In the genomic region with DNA sequence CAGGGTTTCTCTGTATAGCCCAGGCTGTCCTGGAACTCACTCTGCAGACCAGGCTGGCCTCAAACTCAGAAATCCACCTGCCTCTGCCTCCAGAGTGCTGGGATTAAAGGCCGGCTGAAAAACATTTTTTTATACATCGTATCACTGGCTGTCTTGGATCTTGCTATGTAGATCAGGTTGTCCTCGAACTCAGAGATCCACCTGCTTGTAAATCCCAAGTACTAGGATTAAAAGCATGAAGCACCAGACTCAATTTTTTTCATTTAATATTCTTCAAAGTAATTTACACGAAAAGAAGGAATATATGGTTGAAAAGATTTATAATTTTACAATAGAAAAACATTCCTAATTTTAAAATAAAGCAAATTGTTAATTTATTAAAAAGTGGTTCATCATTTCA, we compare ENCODE assay signal across 8 mouse cellular contexts. TPM values are rescaled to one million over a fixed set of nuclear protein-coding genes. Genes with fewer than 3 reads are reported as not detected.
A peak's percentile ranks its signal among the peaks of the same experiment; 100 is the strongest.
DNase-seq lines count a peak whose midpoint lies in the region; ATAC-seq and TF ChIP-seq lines count a peak whose summit lies in the region.

No protein-coding gene starts in this region.

- peak overlapping the region; percentile 92 for H3K4me2 ChIP-seq in heart, embryonic 14.5 days (ENCODE audit: low read length)
- peak overlapping the region; percentile 94 for H3K4me2 ChIP-seq in hindbrain, embryonic 13.5 days
- peak overlapping the region; percentile 95 for H3K4me2 ChIP-seq in liver, postnatal 0 days (ENCODE audit: low read depth, low read length)

- H3K9ac ChIP-seq in heart, embryonic 14.5 days (ENCODE audit: low read length) = peak overlapping the region; percentile 90; the same call in 1 of the 2 replicates
- H3K9ac ChIP-seq in hindbrain, embryonic 13.5 days = no peak overlapping the region; the same call in 1 of the 2 replicates
- H3K9ac ChIP-seq in liver, postnatal 0 days (replicated peaks) = no peak overlapping the region

- no peak for TF ChIP-seq EP300 in liver, postnatal 0 days (IDR thresholded peaks at IDR 0.05; ENCODE audit: low read depth)

- H3K27me3 ChIP-seq in heart, embryonic 14.5 days (ENCODE audit: control insufficient read depth, insufficient read depth, low read length) = no peaks in the 10 kb centered on the region
- no peaks in the 10 kb centered on the region for H3K27me3 ChIP-seq in hindbrain, embryonic 13.5 days
- H3K27me3 ChIP-seq in liver, postnatal 0 days (ENCODE audit: insufficient read depth, low read length) = no peaks in the 10 kb centered on the region

- peak overlapping the region in 1 of 2 experiments; percentile 82; a peak in 1 of 4 replicates for H3K4me3 ChIP-seq in heart, embryonic 14.5 days (ENCODE audit: control insufficient read depth in 1 of 2, insufficient read depth in 1 of 2, low read depth in 1 of 2, low read length in 2 of 2)
- H3K4me3 ChIP-seq in bone marrow macrophage, adult 2 months (ENCODE audit: insufficient read depth, low read length) = peak overlapping the region; percentile 41; the same call in 1 of the 2 replicates
- peak overlapping the region; percentile 72; the same call in 1 of the 2 replicates for H3K4me3 ChIP-seq in hindbrain, embryonic 13.5 days
- H3K4me3 ChIP-seq in liver, postnatal 0 days (ENCODE audit: low read depth, low read length) = peak overlapping the region; percentile 77

- TF ChIP-seq POLR2A in bone marrow macrophage, adult 2 months (IDR thresholded peaks at IDR 0.05; ENCODE audit: borderline replicate concordance, low read depth, low read length) = no peak

- H3K27ac ChIP-seq in heart, embryonic 14.5 days (replicated peaks in 1 of 2; ENCODE audit: control insufficient read depth in 1 of 2, insufficient read depth in 1 of 2, low read depth in 2 of 2, low read length in 2 of 2) = no peak overlapping the region
- peak overlapping the region; percentile 52; the same call in 1 of the 2 replicates for H3K27ac ChIP-seq in bone marrow macrophage, adult 2 months (ENCODE audit: insufficient read depth, low read depth, low read length)
- H3K27ac ChIP-seq in hindbrain, embryonic 13.5 days = peak overlapping the region; percentile 83; the same call in 1 of the 2 replicates
- peak overlapping the region; percentile 82; the same call in 1 of the 2 replicates for H3K27ac ChIP-seq in liver, postnatal 0 days (ENCODE audit: low read depth)

- no peak for DNase-seq in heart, adult 11 months
- DNase-seq in liver, postnatal 0 days = no peak
- DNase-seq in ovary, adult 18-20 months (ENCODE audit: low spot score) = no peak
- no peak for DNase-seq in urinary bladder, postnatal 14 days (ENCODE audit: low spot score)
- DNase-seq in urinary bladder, postnatal 25 days (ENCODE audit: low spot score) = no peak

- H3K36me3 ChIP-seq in heart, embryonic 14.5 days (ENCODE audit: control insufficient read depth, insufficient read depth, low read length) = peaks cover 15% of the 10 kb centered on the region
- peaks cover 12% of the 10 kb centered on the region for H3K36me3 ChIP-seq in hindbrain, embryonic 13.5 days
- peaks cover 8% of the 10 kb centered on the region; the same call in 1 of the 2 replicates for H3K36me3 ChIP-seq in liver, postnatal 0 days (replicated peaks; ENCODE audit: insufficient read depth, low read length)

- 71% methylated on average over 4 of the region's 4 CpGs for WGBS in heart, embryonic 14.5 days
- WGBS in hindbrain, embryonic 13.5 days = 85% methylated on average over 4 of the region's 4 CpGs
- WGBS in liver, postnatal 0 days (ENCODE audit: insufficient replicate concordance) = 66% methylated on average over 4 of the region's 4 CpGs

- H3K4me1 ChIP-seq in heart, embryonic 14.5 days (ENCODE audit: control insufficient read depth in 2 of 2, insufficient read depth in 2 of 2, low read length in 2 of 2) = peaks cover 7 to 25% of the 10 kb centered on the region in 2 experiments
- H3K4me1 ChIP-seq in bone marrow macrophage, adult 2 months (ENCODE audit: control insufficient read depth, insufficient read depth, low read length) = peaks cover 23% of the 10 kb centered on the region
- H3K4me1 ChIP-seq in hindbrain, embryonic 13.5 days (replicated peaks) = peaks cover 31% of the 10 kb centered on the region
- H3K4me1 ChIP-seq in liver, postnatal 0 days (ENCODE audit: insufficient read depth) = peaks cover 18% of the 10 kb centered on the region

- ATAC-seq in heart, embryonic 14.5 days (ENCODE audit: insufficient number of reproducible peaks, insufficient read depth, low FRiP score, low read depth) = no peak
- ATAC-seq in hindbrain, embryonic 13.5 days (ENCODE audit: low FRiP score) = no peak
- ATAC-seq in liver, postnatal 0 days = no peak

- H3K9me3 ChIP-seq in heart, embryonic 14.5 days (ENCODE audit: control insufficient read depth, low read length) = no peaks in the 10 kb centered on the region
- no peaks in the 10 kb centered on the region for H3K9me3 ChIP-seq in hindbrain, embryonic 13.5 days
- no peaks in the 10 kb centered on the region for H3K9me3 ChIP-seq in liver, postnatal 0 days (ENCODE audit: low read length)

- no peak for TF ChIP-seq CTCF in bone marrow macrophage, adult 2 months (IDR thresholded peaks at IDR 0.05; ENCODE audit: low read depth, low read length)
- no peak for TF ChIP-seq CTCF in liver, postnatal 0 days (IDR thresholded peaks at IDR 0.05; ENCODE audit: low read depth)

RNA-seq across cellular contexts. Expression of a gene that starts 0.9 kb away (rescaled TPM):
- polyA plus RNA-seq in heart, embryonic 14.5 days (2014; fragmentation: Nextera tagmentation; extraction: Ambion mirVana) = 9.0 and 9.2 TPM in 2 replicates
- polyA plus RNA-seq in bone marrow macrophage, adult 2 months (2012; ENCODE audit: insufficient read depth, insufficient read length, missing spikeins) = 11.5 and 14.1 TPM in 2 replicates
- polyA plus RNA-seq in hindbrain, embryonic 13.5 days (2015; fragmentation: Nextera tagmentation; extraction: Ambion mirVana) = 6.1 and 6.9 TPM in 2 replicates
- polyA plus RNA-seq in liver, postnatal 0 days (2015; fragmentation: Nextera tagmentation; extraction: Ambion mirVana) = 4.9 and 6.5 TPM in 2 replicates

RNA-seq across cellular contexts. Expression of a gene that starts 2.9 kb away (rescaled TPM):
- polyA plus RNA-seq in heart, embryonic 14.5 days (2014; fragmentation: Nextera tagmentation; extraction: Ambion mirVana) = 63.6 and 70.5 TPM in 2 replicates
- 98.2 and 99.0 TPM in 2 replicates for polyA plus RNA-seq in bone marrow macrophage, adult 2 months (2012; ENCODE audit: insufficient read depth, insufficient read length, missing spikeins)
- polyA plus RNA-seq in hindbrain, embryonic 13.5 days (2015; fragmentation: Nextera tagmentation; extraction: Ambion mirVana) = 116 and 118 TPM in 2 replicates
- polyA plus RNA-seq in liver, postnatal 0 days (2015; fragmentation: Nextera tagmentation; extraction: Ambion mirVana) = 35.9 and 37.1 TPM in 2 replicates

RNA-seq across cellular contexts. Expression of a gene that starts 33.8 kb away (rescaled TPM):
- 73.9 and 84.4 TPM in 2 replicates for polyA plus RNA-seq in heart, embryonic 14.5 days (2014; fragmentation: Nextera tagmentation; extraction: Ambion mirVana)
- polyA plus RNA-seq in bone marrow macrophage, adult 2 months (2012; ENCODE audit: insufficient read depth, insufficient read length, missing spikeins) = 41.5 and 52.8 TPM in 2 replicates
- polyA plus RNA-seq in hindbrain, embryonic 13.5 days (2015; fragmentation: Nextera tagmentation; extraction: Ambion mirVana) = 159 and 163 TPM in 2 replicates
- polyA plus RNA-seq in liver, postnatal 0 days (2015; fragmentation: Nextera tagmentation; extraction: Ambion mirVana) = 17.5 and 23.9 TPM in 2 replicates

RNA-seq across cellular contexts. Expression of a gene that starts 34.0 kb away (rescaled TPM):
- 15.9 and 16.6 TPM in 2 replicates for polyA plus RNA-seq in heart, embryonic 14.5 days (2014; fragmentation: Nextera tagmentation; extraction: Ambion mirVana)
- 0.98 and 1.5 TPM in 2 replicates for polyA plus RNA-seq in bone marrow macrophage, adult 2 months (2012; ENCODE audit: insufficient read depth, insufficient read length, missing spikeins)
- polyA plus RNA-seq in hindbrain, embryonic 13.5 days (2015; fragmentation: Nextera tagmentation; extraction: Ambion mirVana) = 5.7 and 5.8 TPM in 2 replicates
- polyA plus RNA-seq in liver, postnatal 0 days (2015; fragmentation: Nextera tagmentation; extraction: Ambion mirVana) = 14.3 and 16.8 TPM in 2 replicates

RNA-seq across cellular contexts. Expression of a gene that starts 35.5 kb away (rescaled TPM):
- polyA plus RNA-seq in heart, embryonic 14.5 days (2014; fragmentation: Nextera tagmentation; extraction: Ambion mirVana) = 41.3 and 42.5 TPM in 2 replicates
- polyA plus RNA-seq in bone marrow macrophage, adult 2 months (2012; ENCODE audit: insufficient read depth, insufficient read length, missing spikeins) = 55.7 and 67.6 TPM in 2 replicates
- 77.2 and 86.0 TPM in 2 replicates for polyA plus RNA-seq in hindbrain, embryonic 13.5 days (2015; fragmentation: Nextera tagmentation; extraction: Ambion mirVana)
- polyA plus RNA-seq in liver, postnatal 0 days (2015; fragmentation: Nextera tagmentation; extraction: Ambion mirVana) = 19.1 and 20.5 TPM in 2 replicates

Comparison
In these comparisons a context has a peak if more than half of its experiments do, and no peak if none do; other contexts are left out.
1. H3K27ac ChIP-seq: peak in bone marrow macrophage, adult 2 months (single experiment), hindbrain, embryonic 13.5 days (single experiment) and liver, postnatal 0 days (single experiment); none in heart, embryonic 14.5 days (0 of 2).
2. Peak in every context shown above with its lines, with median percentiles within 50 percentile points of each other: H3K4me2 ChIP-seq.